Mouse (Mus musculus) kidney, embryonic 16.5 days (tissue): ENCODE results near the gene Bcl6b. TPM values are rescaled to one million over a fixed set of nuclear protein-coding genes. Genes with fewer than 3 reads are reported as not detected.

Experiments
- ATAC-seq: fragments of 200-750 bp; cut with Nextera tagmentation; 2 replicates; pipeline ENCODE4 v1.8.0; 2017; ENCODE audit warnings: moderate TSS enrichment; ENCODE audit not compliant: low FRiP score, low TSS enrichment
- H3K27ac ChIP-seq: fragments of 300-500 bp; sonication (generic); 2 replicates; pipeline ENCODE4 v1.5.1; 2014; ENCODE audit warnings: low read length
- H3K27me3 ChIP-seq: fragments of 300-500 bp; sonication (generic); 2 replicates; pipeline ENCODE4 v1.6.1; 2014; ENCODE audit warnings: low read length, control low read depth, mixed read lengths; ENCODE audit not compliant: insufficient read depth
- H3K36me3 ChIP-seq: fragments of 300-500 bp; sonication (generic); 2 replicates; pipeline ENCODE4 v1.6.1; 2014; ENCODE audit warnings: low read length, control low read depth, mixed read lengths; ENCODE audit not compliant: insufficient read depth
- H3K4me1 ChIP-seq: fragments of 300-500 bp; sonication (generic); 2 replicates; pipeline ENCODE4 v1.6.1; 2014; ENCODE audit warnings: low read length, control low read depth, mixed read lengths; ENCODE audit not compliant: insufficient read depth
- H3K4me2 ChIP-seq: fragments of 300-500 bp; sonication (generic); replicated peaks from 2 replicates; pipeline ENCODE4 v1.6.1; 2014; ENCODE audit warnings: low read depth, low read length
- H3K4me3 ChIP-seq: fragments of 300-500 bp; sonication (generic); 2 replicates; pipeline ENCODE4 v1.5.1; 2014; ENCODE audit warnings: mild to moderate bottlenecking, low read length
- H3K9ac ChIP-seq: fragments of 300-500 bp; sonication (generic); replicated peaks from 2 replicates; pipeline ENCODE4 v1.6.1; 2014; ENCODE audit warnings: low read length
- H3K9me3 ChIP-seq: fragments of 300-500 bp; sonication (generic); 2 replicates; pipeline ENCODE4 v1.6.1; 2016; ENCODE audit warnings: low read length, control low read depth
- WGBS: fragments of 180-500 bp; shearing (Covaris S2); extraction: QIAGEN DNeasy Blood & Tissue Kit; methylation state at CpG from one replicate; pipeline ENCODE4 v1.1.7; 2014; 5-methylcytosine and 5-hydroxymethylcytosine counted together
- polyA plus RNA-seq: library from polyadenylated mRNA; unstranded; fragments of >200 nt; fragmentation: Nextera tagmentation; extraction: Ambion mirVana; gene quantifications from 2 replicates; pipeline ENCODE4 v1.2.1, GENCODE M21; 2015

Gene Bcl6b
- polyA plus RNA-seq, 1 experiment from 2014 or later, result 27.4 TPM

- 77% methylated on average over 28 of the region's 28 CpGs for WGBS
- Histone ChIP-seq H3K9ac (no peak overlapping the region), H3K4me1 (0 out of 2 replicates have a peak, but pooled peaks cover 7% of the 10 kb centered on the region), H3K4me2 (no peak overlapping the region), H3K27me3 (no peaks in the 10 kb centered on the region), H3K27ac (no peak overlapping the region), H3K4me3 (no peak overlapping the region), H3K36me3 (no peaks in the 10 kb centered on the region), H3K9me3 (no peaks in the 10 kb centered on the region)
- ATAC-seq, result no peak
These were observed 40.1 kb downstream of the Bcl6b start for GRCm38 (mm10) chr11:70189319-70190134.

DNA sequence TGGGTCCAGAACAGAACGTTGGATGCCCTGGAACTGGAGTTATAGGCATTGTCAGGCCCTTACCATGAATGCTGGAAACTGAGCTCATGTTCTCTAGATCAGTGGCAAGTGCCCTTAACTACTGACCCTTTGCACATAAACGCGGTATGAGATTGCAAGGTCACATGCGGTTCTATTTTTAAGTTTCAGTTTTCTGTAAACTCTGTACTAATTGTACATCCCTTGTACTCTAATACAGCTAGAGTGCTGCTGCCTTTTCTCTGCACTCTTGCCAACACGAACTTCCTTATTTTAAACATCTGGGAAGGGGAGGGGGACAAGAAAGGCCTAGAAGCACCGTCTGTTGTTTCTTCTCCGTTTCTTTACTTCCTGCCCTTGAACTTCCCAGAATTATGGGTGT is 44.5 kb downstream of the Bcl6b start:
- Histone ChIP-seq H3K4me3 (no peak overlapping the region), H3K36me3 (no peaks in the 10 kb centered on the region), H3K4me2 (no peak overlapping the region), H3K4me1 (no peaks in the 10 kb centered on the region), H3K27ac (no peak overlapping the region), H3K27me3 (no peaks in the 10 kb centered on the region), H3K9ac (no peak overlapping the region), H3K9me3 (no peaks in the 10 kb centered on the region)
- 34% methylated on average over 7 of the region's 7 CpGs for WGBS
- no peak for ATAC-seq

DNA sequence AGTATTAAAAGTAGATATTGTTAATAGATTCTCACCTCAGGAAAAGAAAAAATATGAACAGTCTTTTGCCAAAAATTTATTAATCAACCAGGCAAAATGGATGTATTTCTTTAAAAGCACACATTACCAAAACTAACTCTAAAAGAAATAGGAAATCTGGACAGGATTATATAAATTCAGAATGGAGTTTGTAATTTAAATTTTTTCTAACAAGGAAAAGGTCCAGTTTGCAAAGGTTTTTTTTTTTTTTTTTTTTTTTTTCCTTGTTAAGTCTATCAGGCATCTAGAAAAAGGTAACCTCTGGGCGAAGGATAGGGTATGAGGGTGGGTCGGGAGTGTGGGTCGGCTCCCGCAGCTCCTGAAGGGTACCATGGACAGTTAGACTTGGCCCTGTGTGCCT is 49.1 kb downstream of the Bcl6b start:
- 94% methylated on average over 4 of the region's 4 CpGs for WGBS
- Histone ChIP-seq H3K27ac (no peak overlapping the region), H3K4me1 (no peaks in the 10 kb centered on the region), H3K4me2 (no peak overlapping the region), H3K9me3 (peaks cover 4% of the 10 kb centered on the region; the same call in 1 of the 2 replicates), H3K27me3 (no peaks in the 10 kb centered on the region), H3K4me3 (no peak overlapping the region), H3K36me3 (no peaks in the 10 kb centered on the region), H3K9ac (no peak overlapping the region)
- no peak for ATAC-seq

DNA sequence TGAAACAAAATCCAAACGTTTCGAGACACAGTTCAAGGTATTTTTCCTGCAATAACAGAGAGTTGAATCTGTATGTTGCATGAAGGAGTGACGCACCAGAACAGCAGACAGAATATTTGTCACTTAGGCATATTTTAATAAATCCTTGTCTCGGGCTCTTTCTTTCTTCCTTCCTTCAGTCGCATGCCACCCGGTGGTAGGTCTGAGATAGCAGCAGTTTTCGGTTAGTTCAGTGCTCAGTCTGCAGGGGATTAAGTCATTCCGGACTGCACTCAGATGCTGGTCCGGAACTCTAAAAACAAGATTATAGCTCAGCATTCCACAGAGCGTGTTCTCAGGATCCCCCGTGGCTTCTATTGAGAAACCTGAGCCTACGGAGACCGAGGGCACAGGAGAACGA is 50.2 kb downstream of the Bcl6b start:
- H3K4me1 ChIP-seq, result no peaks in the 10 kb centered on the region
- no peak overlapping the region for H3K4me3 ChIP-seq
- 36% methylated on average over 14 of the region's 14 CpGs for WGBS
- H3K27ac ChIP-seq, result no peak overlapping the region
- peaks cover 4% of the 10 kb centered on the region; the same call in 1 of the 2 replicates for H3K9me3 ChIP-seq
- no peak for ATAC-seq
- H3K9ac ChIP-seq, result no peak overlapping the region
- H3K4me2 ChIP-seq, result no peak overlapping the region
- no peaks in the 10 kb centered on the region for H3K36me3 ChIP-seq
- no peaks in the 10 kb centered on the region for H3K27me3 ChIP-seq

DNA sequence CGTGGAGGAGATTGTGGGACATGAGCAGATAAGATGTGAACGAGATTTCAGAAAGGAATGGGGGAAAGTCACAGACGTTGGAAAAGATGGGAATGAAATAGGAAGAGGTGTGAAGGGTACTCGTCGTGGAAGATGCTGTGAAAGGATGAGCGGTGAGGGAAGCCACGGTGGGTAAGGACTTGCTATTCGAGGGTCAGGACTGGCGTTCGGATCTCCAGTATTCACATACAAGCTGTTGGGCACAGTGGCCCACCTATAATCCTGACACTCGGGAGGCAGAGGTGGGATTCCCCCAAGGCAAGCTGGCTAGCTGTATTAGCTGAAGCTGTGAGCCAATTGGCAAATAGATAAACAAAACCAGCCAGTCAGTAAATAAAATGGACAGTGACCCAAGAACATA is 50.8 kb downstream of the Bcl6b start:
- WGBS, result 79% methylated on average over 11 of the region's 11 CpGs
- Histone ChIP-seq H3K36me3 (no peaks in the 10 kb centered on the region), H3K27me3 (no peaks in the 10 kb centered on the region), H3K4me2 (no peak overlapping the region), H3K4me1 (no peaks in the 10 kb centered on the region), H3K9me3 (peaks cover 4% of the 10 kb centered on the region; the same call in 1 of the 2 replicates), H3K4me3 (no peak overlapping the region), H3K27ac (no peak overlapping the region), H3K9ac (no peak overlapping the region)
- ATAC-seq, result no peak

DNA sequence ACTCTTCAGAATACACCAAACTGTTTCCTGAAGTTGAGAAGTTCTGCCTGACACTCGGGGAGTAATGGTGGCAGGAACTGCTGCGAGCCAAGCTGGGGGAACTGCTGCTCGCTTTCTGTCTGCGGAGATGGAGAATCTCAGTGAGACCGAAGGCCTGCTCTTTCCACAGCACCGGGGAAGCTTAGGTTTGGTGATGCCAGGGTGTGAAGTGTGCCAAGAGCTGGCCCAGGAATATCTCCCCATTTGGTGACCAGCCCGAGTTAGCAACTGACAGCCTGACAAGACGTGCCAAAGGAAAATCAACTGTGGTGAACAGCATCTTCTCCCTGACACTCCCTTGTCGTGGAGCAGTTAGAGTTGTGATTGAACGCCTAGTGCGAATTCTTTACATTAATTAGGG is 51.3 kb downstream of the Bcl6b start:
- H3K27me3 ChIP-seq, result no peaks in the 10 kb centered on the region
- H3K36me3 ChIP-seq, result no peaks in the 10 kb centered on the region
- 82% methylated on average over 11 of the region's 11 CpGs for WGBS
- no peak for ATAC-seq
- H3K9me3 ChIP-seq, result peaks cover 4% of the 10 kb centered on the region; the same call in 1 of the 2 replicates
- H3K9ac ChIP-seq, result no peak overlapping the region
- H3K4me3 ChIP-seq, result no peak overlapping the region
- H3K4me2 ChIP-seq, result no peak overlapping the region
- H3K27ac ChIP-seq, result no peak overlapping the region
- no peaks in the 10 kb centered on the region for H3K4me1 ChIP-seq

DNA sequence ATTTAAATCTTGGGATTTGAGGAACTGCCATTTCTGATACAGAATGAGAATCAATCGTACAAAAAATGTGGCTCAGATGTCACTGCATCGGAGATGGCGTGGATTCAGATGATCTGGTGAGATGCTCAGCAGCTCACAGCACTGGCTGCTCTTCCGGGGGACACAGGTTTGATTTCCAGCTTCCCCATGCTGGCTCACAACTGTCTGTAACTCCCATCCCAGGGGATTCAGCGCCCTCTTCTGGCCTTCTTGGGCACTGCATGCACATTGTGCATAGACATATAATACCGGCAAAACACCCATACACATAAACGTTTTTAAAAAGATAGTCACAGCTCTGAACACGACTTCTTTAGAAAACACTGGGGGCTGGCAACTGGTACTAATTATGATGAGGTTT is 52.0 kb downstream of the Bcl6b start:
- H3K27ac ChIP-seq, result no peak overlapping the region
- no peaks in the 10 kb centered on the region for H3K36me3 ChIP-seq
- H3K27me3 ChIP-seq, result no peaks in the 10 kb centered on the region
- no peak overlapping the region for H3K4me3 ChIP-seq
- H3K9me3 ChIP-seq, result peaks cover 4% of the 10 kb centered on the region; the same call in 1 of the 2 replicates
- 76% methylated on average over 8 of the region's 8 CpGs for WGBS
- H3K4me1 ChIP-seq, result no peaks in the 10 kb centered on the region
- no peak overlapping the region for H3K9ac ChIP-seq
- no peak for ATAC-seq
- no peak overlapping the region for H3K4me2 ChIP-seq

DNA sequence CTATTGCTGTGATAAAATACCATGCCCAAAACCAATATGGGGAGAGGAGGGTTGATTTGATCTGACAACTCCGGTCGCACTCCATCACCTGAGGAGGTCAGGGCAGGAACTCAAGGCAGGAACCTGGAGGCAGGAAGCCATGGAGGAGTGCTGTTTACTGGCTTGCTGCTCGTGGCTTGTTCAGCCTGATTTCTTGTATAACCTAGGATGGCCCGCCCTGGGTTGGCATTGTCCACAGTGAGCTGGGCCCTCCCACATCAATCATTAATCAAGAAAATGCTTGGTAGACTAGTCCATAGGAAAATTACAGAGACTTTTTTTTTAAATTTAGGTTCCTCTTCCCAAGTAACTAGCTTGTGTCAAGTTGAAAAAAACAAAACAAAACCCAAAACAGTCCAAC is 55.1 kb downstream of the Bcl6b start:
- Histone ChIP-seq H3K27me3 (no peaks in the 10 kb centered on the region), H3K4me1 (no peaks in the 10 kb centered on the region), H3K4me2 (no peak overlapping the region), H3K4me3 (no peak overlapping the region), H3K27ac (no peak overlapping the region), H3K9ac (no peak overlapping the region), H3K36me3 (no peaks in the 10 kb centered on the region), H3K9me3 (peaks cover 4% of the 10 kb centered on the region; the same call in 1 of the 2 replicates)
- no peak for ATAC-seq
- WGBS, result 72% methylated on average over 4 of the region's 4 CpGs
